ENCODE assay signal across 7 mouse cellular contexts in the genomic region with DNA sequence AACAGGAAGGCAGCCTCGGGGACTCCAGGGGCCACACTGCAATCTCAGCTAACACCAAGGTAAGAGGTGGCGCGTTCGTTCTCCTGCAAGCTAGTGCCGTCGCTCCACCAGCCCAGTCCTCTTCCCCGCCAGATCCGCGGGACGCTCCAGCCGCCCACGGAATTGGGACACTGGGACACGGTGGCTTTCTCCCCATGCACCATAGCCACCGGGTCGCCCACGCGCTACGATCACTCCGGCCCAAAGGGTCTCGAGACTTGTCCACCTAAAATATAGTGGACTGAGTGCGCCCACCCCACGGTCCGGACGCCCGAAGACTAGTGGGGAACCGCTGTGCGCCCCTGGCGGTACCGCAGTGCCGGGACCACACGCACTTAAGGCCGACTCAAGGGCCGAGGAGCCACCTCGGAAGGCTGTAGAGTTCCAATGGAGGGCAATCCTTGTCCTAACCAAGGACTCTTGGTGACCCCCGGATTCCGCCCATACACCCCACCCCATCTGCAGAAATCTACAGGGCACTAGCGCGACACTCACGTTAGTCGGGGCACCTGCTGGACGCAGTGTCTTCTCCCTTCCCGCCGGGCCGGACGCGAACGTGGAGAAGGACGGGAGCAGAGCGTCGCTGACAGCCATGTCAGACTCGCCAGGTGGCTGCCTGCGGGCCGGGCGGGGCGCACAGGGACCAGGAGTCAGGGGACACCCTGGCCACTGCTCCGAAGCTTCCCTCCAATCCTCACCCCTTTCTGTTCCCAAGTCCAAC. TPM values are rescaled to one million over a fixed set of nuclear protein-coding genes. Genes with fewer than 3 reads are reported as not detected.
DNase-seq lines count a peak whose midpoint lies in the region; ATAC-seq and TF ChIP-seq lines count a peak whose summit lies in the region.

No protein-coding gene starts in this region.

- 0 out of 2 replicates have a peak overlapping the region, but pooled peaks have one; percentile 7 for H3K27ac ChIP-seq in ES-E14 (ENCODE audit: insufficient read depth, low read depth, low read length, poor library complexity, severe bottlenecking)
- H3K27ac ChIP-seq in forebrain, postnatal 0 days (ENCODE audit: low read depth, low read length) = no peak overlapping the region
- H3K27ac ChIP-seq in hindbrain, embryonic 12.5 days = no peak overlapping the region
- no peak overlapping the region for H3K27ac ChIP-seq in liver, embryonic 11.5 days (ENCODE audit: low read depth, low read length)
- no peak overlapping the region for H3K27ac ChIP-seq in neural tube, embryonic 11.5 days (ENCODE audit: low read depth, low read length)

- peaks cover 22% of the 10 kb centered on the region for H3K27me3 ChIP-seq in forebrain, postnatal 0 days (ENCODE audit: insufficient read depth, low read length)
- peaks cover 49% of the 10 kb centered on the region for H3K27me3 ChIP-seq in hindbrain, embryonic 12.5 days
- peaks cover 68% of the 10 kb centered on the region for H3K27me3 ChIP-seq in liver, embryonic 11.5 days (replicated peaks; ENCODE audit: control insufficient read depth, insufficient read depth, low read length)
- peaks cover 38% of the 10 kb centered on the region for H3K27me3 ChIP-seq in neural tube, embryonic 11.5 days (ENCODE audit: control insufficient read depth, insufficient read depth, low read length)

- no peaks in the 10 kb centered on the region for H3K9me3 ChIP-seq in ES-E14 (ENCODE audit: control insufficient read depth, insufficient read depth, low read depth, low read length)
- H3K9me3 ChIP-seq in forebrain, postnatal 0 days (ENCODE audit: low read length) = no peaks in the 10 kb centered on the region
- no peaks in the 10 kb centered on the region for H3K9me3 ChIP-seq in hindbrain, embryonic 12.5 days (replicated peaks)
- no peaks in the 10 kb centered on the region for H3K9me3 ChIP-seq in liver, embryonic 11.5 days (ENCODE audit: control insufficient read depth, low read length)
- H3K9me3 ChIP-seq in neural tube, embryonic 11.5 days (ENCODE audit: control insufficient read depth, low read length) = no peaks in the 10 kb centered on the region

- WGBS in forebrain, postnatal 0 days = 1% methylated on average over 56 of the region's 56 CpGs
- 2% methylated on average over 53 of the region's 56 CpGs for WGBS in hindbrain, embryonic 12.5 days
- WGBS in liver, embryonic 11.5 days = 2% methylated on average over 56 of the region's 56 CpGs
- WGBS in neural tube, embryonic 11.5 days = under 1% methylated on average over 56 of the region's 56 CpGs

- DNase-seq in ES-E14 (ENCODE audit: low read depth, low spot score) = no peak
- DNase-seq in adrenal gland, adult 8-10 months = peak; percentile 24
- DNase-seq in forebrain, postnatal 0 days = no peak
- peak; percentile 49 for DNase-seq in liver, embryonic 11.5 days (ENCODE audit: low spot score)
- DNase-seq in neural tube, embryonic 11.5 days (ENCODE audit: low spot score) = peak; percentile 56
- DNase-seq in thymus, postnatal 14 days = peak; percentile 42

- no peak for ATAC-seq in forebrain, postnatal 0 days
- no peak for ATAC-seq in hindbrain, embryonic 12.5 days (ENCODE audit: low FRiP score)
- ATAC-seq in liver, embryonic 11.5 days (replicated peaks; ENCODE audit: low FRiP score) = no peak
- ATAC-seq in neural tube, embryonic 11.5 days (ENCODE audit: insufficient read depth, low FRiP score, low TSS enrichment) = no peak

- H3K4me1 ChIP-seq in ES-E14 (ENCODE audit: control insufficient read depth in 2 of 2, insufficient read depth in 2 of 2, low read length in 2 of 2, poor library complexity in 1 of 2) = peaks cover 0 to 4% of the 10 kb centered on the region in 2 experiments; a peak in 1 of 4 replicates
- peaks cover 3% of the 10 kb centered on the region; the same call in 1 of the 2 replicates for H3K4me1 ChIP-seq in forebrain, postnatal 0 days (ENCODE audit: insufficient read depth)
- H3K4me1 ChIP-seq in hindbrain, embryonic 12.5 days = peaks cover 32% of the 10 kb centered on the region
- peaks cover 4% of the 10 kb centered on the region for H3K4me1 ChIP-seq in liver, embryonic 11.5 days (replicated peaks; ENCODE audit: control insufficient read depth, insufficient read depth, low read length)
- peaks cover 12% of the 10 kb centered on the region; the same call in 1 of the 2 replicates for H3K4me1 ChIP-seq in neural tube, embryonic 11.5 days (ENCODE audit: control insufficient read depth, insufficient read depth, low read length)

- H3K4me2 ChIP-seq in forebrain, postnatal 0 days (ENCODE audit: low read depth) = peak overlapping the region; percentile 87
- peak overlapping the region; percentile 94 for H3K4me2 ChIP-seq in hindbrain, embryonic 12.5 days (replicated peaks)
- H3K4me2 ChIP-seq in liver, embryonic 11.5 days = peak overlapping the region; percentile 97
- H3K4me2 ChIP-seq in neural tube, embryonic 11.5 days (ENCODE audit: low read depth) = peak overlapping the region; percentile 87

- in situ Hi-C loops in ES-E14 (cut with MboI; ENCODE audit: low sequenced_read_pairs in 2 of 2, unreplicated experiment in 2 of 2) = no loop called here

- H3K36me3 ChIP-seq in ES-E14 (ENCODE audit: control insufficient read depth, insufficient read depth, low read length, poor library complexity, severe bottlenecking) = peaks cover 24% of the 10 kb centered on the region
- H3K36me3 ChIP-seq in forebrain, postnatal 0 days (ENCODE audit: insufficient read depth) = no peaks in the 10 kb centered on the region
- H3K36me3 ChIP-seq in hindbrain, embryonic 12.5 days = no peaks in the 10 kb centered on the region
- H3K36me3 ChIP-seq in liver, embryonic 11.5 days (ENCODE audit: control insufficient read depth, insufficient read depth, low read length) = no peaks in the 10 kb centered on the region
- H3K36me3 ChIP-seq in neural tube, embryonic 11.5 days (ENCODE audit: control insufficient read depth, insufficient read depth, low read length) = no peaks in the 10 kb centered on the region

- H3K4me3 ChIP-seq in ES-E14 (ENCODE audit: insufficient read depth in 1 of 2, low read depth in 1 of 2, low read length in 2 of 2, poor library complexity in 1 of 2, severe bottlenecking in 1 of 2) = peak overlapping the region; percentile 69 to 87
- H3K4me3 ChIP-seq in forebrain, postnatal 0 days (ENCODE audit: low read depth, low read length) = peak overlapping the region; percentile 68
- peak overlapping the region; percentile 59 for H3K4me3 ChIP-seq in hindbrain, embryonic 12.5 days
- H3K4me3 ChIP-seq in liver, embryonic 11.5 days (ENCODE audit: low read depth, low read length) = peak overlapping the region; percentile 63
- H3K4me3 ChIP-seq in neural tube, embryonic 11.5 days (ENCODE audit: low read depth, low read length) = peak overlapping the region; percentile 49

- peak; percentile 56 for TF ChIP-seq CTCF in forebrain, postnatal 0 days (IDR thresholded peaks at IDR 0.05; ENCODE audit: low read depth)

- peak overlapping the region; percentile 97 for H3K9ac ChIP-seq in ES-E14 (ENCODE audit: insufficient read depth, low read depth, low read length, poor library complexity, severe bottlenecking)
- peak overlapping the region; percentile 70 for H3K9ac ChIP-seq in forebrain, postnatal 0 days
- H3K9ac ChIP-seq in hindbrain, embryonic 12.5 days = peak overlapping the region; percentile 79
- 0 out of 2 replicates have a peak overlapping the region, but pooled peaks have one; percentile 12 for H3K9ac ChIP-seq in liver, embryonic 11.5 days (ENCODE audit: low read depth, low read length)
- H3K9ac ChIP-seq in neural tube, embryonic 11.5 days (ENCODE audit: low read length) = no peak overlapping the region; the same call in 1 of the 2 replicates

TF ChIP-seq in ES-E14, 5 proteins besides CTCF, POLR2A, EP300 and RAD21:
- TF ChIP-seq HCFC1 (IDR thresholded peaks at IDR 0.05; ENCODE audit: borderline replicate concordance, insufficient read depth, low read length) = no peak
- no peak for TF ChIP-seq ZC3H11A (IDR thresholded peaks at IDR 0.05; ENCODE audit: borderline replicate concordance, low read depth, low read length)
- TF ChIP-seq MAFK (IDR thresholded peaks at IDR 0.05; ENCODE audit: insufficient read depth, low read depth, low read length) = no peak

RNA-seq across cellular contexts. Expression of a gene that starts 1.0 kb away (rescaled TPM):
- 55.6 and 98.4 TPM in 2 replicates for total RNA-seq in ES-E14 (2012; rRNA removed)
- 10 to 100 TPM; 11.0 to 13.9 (median 12.1) TPM for total RNA-seq in adrenal gland, adult 8-10 months (2022)
- 2.8 and 10.3 TPM in 2 replicates for total RNA-seq in forebrain, postnatal 0 days (2014; rRNA removed)
- polyA plus RNA-seq in forebrain, postnatal 0 days (2015; fragmentation: Nextera tagmentation; extraction: Ambion mirVana) = 3.3 and 3.4 TPM in 2 replicates
- 4.8 and 5.9 TPM in 2 replicates for polyA plus RNA-seq in hindbrain, embryonic 12.5 days (2016; fragmentation: Nextera tagmentation; extraction: Ambion mirVana)
- polyA plus RNA-seq in liver, embryonic 11.5 days (2014; fragmentation: Nextera tagmentation; extraction: Ambion mirVana) = 0.97 and 1.1 TPM in 2 replicates
- polyA plus RNA-seq in neural tube, embryonic 11.5 days (2014; fragmentation: Nextera tagmentation; extraction: Ambion mirVana) = 1.3 and 1.7 TPM in 2 replicates

Comparison
In these comparisons a context has a peak if more than half of its experiments do, and no peak if none do; other contexts are left out.
1. DNase-seq: peak in adrenal gland, adult 8-10 months (single experiment), liver, embryonic 11.5 days (single experiment), neural tube, embryonic 11.5 days (single experiment) and thymus, postnatal 14 days (single experiment); none in ES-E14 (single experiment) and forebrain, postnatal 0 days (single experiment).
2. Peak in every context shown above with its lines, with median percentiles within 50 percentile points of each other: H3K4me3 ChIP-seq and H3K4me2 ChIP-seq.